Mouse (Mus musculus): ENCODE measurements around the gene 2510039O18Rik.

GRCm38 (mm10) chr4:147934611-147935010 is 6.1 kb upstream of the 2510039O18Rik start:
- TF ChIP-seq EP300 (IDR thresholded peaks at IDR 0.05; ENCODE audit: low read depth in 1 of 2, low read length in 2 of 2): no peak
- TF ChIP-seq E2F4 (IDR thresholded peaks at IDR 0.05; ENCODE audit: borderline replicate concordance, low read depth, low read length): no peak
- TF ChIP-seq ZNF384 (IDR thresholded peaks at IDR 0.05; ENCODE audit: low read depth, low read length): no peak
- no peak for TF ChIP-seq RAD21 (IDR thresholded peaks at IDR 0.05; ENCODE audit: low read depth, low read length)
